Mouse (Mus musculus): ENCODE results near the gene D330045A20Rik.
"Not testable (repeated sequence)": the region's sequence is repeated elsewhere in the genome, so short reads cannot be mapped to it uniquely, and the experiment has no call there.

Gene D330045A20Rik

DNA sequence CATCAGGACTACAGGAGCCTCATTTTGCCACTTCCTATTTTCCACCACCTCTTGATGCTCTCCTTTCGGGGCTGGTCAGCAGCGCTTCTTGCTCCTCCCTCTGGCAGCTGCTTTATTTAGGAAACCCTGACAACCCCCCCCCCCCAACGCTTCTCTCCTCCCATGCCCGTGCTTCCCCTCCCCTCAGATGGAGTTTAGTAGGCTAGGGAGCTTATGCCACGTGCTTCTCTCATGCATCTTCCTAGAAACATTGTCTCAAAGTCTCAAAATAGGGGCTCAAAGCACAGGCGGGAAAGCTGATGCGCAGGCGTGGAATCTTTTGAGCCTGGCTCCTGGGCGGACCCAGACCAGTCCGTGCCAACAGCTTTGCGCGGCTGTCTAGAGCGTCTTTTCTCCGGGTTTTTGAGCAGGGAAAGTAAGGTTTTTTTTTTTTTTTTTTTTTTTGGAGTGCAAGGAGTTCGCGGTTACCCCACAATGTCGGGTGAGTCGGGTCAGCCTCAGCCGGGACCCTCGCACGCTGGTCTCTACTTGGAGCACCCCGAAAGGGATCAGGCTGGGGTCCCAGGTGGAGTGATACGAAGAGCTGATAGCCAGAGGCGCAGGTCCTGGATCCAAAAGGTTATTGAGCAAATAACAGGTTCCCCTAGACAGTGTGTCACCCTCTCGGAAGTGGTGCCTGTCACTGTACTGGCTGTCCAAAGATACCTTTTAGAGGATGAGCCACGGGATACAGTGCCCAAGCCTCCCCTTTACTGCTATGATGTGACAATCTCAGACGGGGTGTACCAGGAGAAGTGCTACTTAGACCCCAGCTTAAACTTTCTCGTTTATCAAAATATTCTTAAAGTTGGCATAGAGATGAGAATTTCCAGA is at the start of gene D330045A20Rik:
TSS of gene D330045A20Rik (plus strand) at position 346 of the 873 bp plus-strand sequence.
- DNase-seq: peak; percentile 7 to 27

- DNase-seq: no peak
These were observed 47.6 kb upstream of the D330045A20Rik start for GRCm38 (mm10) chrX:139432550-139432949.

DNA sequence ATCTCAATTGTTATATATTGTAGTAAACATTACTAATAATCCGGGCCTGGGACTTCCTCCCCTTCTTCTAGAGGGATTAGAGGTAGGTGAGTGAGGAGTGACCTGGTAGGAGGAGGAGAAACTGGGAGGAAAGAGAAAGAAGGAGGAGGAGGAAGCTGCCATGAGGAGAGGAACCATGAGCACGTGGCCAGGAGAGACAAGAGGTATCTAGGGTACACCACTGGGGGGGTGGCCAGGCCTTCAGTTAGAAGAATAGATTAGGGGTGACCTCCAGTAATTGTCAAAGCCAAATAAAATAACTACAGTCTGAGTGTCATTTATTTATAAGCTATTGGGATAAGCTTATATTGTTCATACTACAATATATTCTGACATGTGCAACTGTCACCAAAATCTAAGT is 45.0 kb upstream of the D330045A20Rik start:
- no peak for DNase-seq

DNA sequence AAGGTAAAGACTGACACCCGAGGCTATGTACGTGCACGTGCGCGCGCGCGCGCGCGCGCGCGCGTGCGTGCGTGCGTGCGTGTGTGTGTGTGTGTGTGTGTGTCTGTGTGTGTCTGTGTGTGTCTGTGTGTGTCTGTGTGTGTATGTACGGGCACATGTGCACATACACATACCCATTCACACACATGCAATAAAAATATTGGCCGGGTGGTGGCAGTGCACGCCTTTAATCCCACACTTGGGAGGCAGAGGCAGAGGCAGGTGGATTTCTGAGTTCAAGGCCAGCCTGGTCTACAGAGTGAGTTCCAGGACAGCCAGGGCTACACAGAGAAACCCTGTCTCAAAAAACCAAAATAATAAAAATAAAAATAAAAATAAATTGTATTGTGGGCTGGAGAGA is 39.1 kb upstream of the D330045A20Rik start:
- DNase-seq: not testable (repeated sequence)

DNA sequence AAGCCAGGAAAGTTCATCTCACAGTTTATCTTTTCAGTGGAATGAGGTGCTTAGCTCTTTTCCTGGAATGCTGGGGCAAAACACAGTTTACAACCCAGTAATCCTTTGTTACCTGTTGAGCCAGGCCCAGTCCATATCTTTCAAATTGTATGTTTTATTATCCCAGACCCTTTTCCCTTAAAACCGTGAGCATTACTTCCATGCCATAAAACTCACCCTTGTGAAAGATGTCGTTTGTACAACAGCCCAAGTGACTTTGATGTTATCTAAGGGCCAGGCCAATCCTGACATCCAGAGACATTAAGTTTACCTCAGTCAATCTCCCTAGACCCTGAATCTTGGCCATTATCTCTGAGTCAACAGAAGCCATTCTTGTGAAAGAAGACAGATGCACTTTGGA is 23.4 kb upstream of the D330045A20Rik start:
- no peak for DNase-seq

DNA sequence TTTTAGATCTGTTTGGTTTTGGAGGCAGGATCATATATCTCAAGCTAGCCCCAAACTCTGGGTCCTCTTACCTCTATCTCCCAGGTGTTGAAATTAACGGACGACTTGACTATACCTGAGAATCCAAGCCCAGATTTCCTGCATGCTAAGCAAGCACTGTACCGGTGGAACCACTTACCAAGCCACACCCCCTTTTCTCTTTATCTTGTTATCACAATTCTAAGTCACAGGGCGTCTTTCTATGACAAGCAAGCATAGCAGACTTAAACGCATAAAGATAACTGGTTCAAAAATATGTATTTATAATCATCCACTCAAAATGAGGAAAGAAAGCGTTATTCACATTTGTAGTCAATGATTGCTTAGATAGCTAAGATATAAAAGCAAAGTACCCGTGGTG is 1.9 kb downstream of the D330045A20Rik start:
- DNase-seq: no peak

- DNase-seq: no peak
These were observed 4.8 kb downstream of the D330045A20Rik start for GRCm38 (mm10) chrX:139484974-139485373.

DNA sequence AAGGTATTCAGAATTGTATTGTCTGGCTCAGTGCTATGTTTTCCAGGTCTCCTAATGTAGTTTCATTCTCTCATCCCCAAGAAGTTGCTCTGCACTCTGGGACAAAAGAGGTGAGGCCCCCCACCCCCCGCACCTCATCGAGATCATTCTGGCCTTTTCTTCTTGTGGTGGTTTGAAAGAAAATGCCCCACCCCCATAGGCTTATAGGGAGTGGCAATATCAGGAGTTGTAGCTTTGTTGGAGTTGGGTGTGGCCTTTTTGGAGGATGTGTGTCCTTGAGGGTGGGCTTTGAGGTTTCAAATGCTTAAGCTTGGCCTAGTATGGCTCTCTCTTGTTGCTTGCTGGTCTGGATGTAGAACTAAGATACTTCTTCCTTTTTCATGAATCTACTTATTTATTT is 36.0 kb downstream of the D330045A20Rik start:
- DNase-seq: no peak

DNA sequence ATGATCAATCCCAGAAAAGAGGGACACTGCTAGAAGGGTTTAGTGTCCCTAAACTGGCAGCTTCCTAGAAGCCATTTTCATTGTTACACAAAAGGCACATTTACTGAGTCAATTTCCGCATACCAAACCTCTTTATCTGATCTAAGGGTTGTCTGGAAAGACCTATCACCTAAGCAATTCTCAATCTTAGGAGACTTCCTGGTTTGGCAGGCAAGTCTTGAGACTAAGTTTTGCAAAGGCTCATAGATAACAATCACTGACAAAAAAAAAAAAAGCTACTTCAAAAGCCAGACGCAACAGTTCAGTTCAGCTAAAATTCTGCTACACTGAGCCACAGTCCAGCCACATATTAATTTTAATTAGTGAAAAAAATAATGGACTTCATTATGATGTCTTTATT is 39.1 kb downstream of the D330045A20Rik start:
- no peak for DNase-seq

GRCm38 (mm10) chrX:139524303-139525091 is 44.3 kb downstream of the D330045A20Rik start:
- no peak for DNase-seq

DNA sequence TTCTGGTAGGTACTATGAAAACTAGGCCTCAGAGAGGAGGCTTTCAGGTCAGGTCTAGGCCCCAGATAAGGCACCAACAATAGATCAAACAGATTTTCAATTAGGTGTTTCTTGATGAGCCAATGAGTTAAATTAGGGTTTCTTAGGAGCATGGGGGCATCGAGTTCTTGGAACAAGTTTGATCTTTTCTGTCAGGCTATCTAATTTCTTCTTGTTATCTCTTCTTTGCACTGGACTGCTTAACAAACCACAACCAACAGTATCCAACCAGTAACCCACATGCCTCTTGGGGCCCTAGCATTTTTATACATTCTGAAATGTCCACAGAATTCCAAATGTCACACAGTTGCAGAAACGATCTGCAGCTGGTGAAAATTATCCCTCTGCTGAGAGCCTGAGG is 45.6 kb downstream of the D330045A20Rik start:
- DNase-seq: no peak

DNA sequence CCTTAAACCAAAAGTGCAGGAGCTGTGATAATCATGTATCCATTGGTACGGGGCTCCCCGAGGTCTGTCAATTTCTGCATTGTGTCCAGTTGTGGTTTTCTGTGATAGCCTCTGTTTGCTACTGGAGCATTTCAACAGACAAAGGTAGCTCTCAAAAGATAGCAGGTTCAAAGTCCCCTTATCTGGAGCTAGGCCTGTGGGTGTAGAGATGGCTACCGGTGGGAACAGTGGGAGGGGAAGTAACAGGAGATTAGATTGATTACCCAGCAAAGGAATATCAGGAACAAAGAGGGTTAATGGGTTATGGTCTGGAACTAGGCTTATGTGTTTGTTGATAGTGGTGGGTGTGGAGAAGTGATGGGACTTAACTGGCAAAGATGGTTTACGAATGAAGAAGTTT is 46.8 kb downstream of the D330045A20Rik start:
- DNase-seq: no peak

DNA sequence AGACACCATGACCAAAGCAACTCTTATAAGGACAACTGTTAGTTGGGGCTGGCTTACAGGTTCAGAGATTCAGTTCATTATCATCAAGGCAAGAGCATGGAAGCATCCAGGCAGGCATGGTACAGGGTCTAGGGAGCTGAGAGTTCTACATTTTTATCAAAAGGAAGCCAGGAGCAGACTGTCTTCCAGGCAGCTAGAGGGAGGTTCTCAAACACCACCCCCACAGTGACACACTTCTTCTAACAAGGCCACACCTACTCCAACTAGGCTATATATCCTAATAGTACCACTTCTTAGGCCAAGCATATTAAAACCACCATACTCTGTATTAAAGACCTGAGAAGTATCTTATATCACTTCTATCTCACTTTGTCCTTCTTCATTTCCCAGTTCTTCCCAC is 49.5 kb downstream of the D330045A20Rik start:
- DNase-seq: no peak

DNA sequence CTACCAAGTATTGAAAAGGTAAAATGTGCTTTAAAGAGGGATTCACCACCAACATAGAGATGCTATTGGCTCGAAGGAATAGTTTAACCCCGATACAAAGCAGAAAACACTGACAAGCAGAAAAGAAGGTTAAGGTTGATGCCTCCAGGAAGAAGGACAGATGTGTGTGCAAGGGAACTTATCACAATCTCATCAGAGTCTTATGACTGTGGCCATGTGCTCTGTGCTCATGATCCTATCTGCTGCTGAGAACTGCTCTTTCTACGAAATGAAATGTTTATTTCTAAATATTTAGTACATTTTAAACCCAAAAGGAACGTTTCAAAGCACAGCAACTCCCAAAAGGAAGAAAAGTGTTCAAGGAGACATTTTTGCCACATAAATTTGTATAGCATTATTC is 52.1 kb downstream of the D330045A20Rik start:
- no peak for DNase-seq

- DNase-seq: no peak
These were observed 57.7 kb downstream of the D330045A20Rik start for GRCm38 (mm10) chrX:139537641-139538397.

DNA sequence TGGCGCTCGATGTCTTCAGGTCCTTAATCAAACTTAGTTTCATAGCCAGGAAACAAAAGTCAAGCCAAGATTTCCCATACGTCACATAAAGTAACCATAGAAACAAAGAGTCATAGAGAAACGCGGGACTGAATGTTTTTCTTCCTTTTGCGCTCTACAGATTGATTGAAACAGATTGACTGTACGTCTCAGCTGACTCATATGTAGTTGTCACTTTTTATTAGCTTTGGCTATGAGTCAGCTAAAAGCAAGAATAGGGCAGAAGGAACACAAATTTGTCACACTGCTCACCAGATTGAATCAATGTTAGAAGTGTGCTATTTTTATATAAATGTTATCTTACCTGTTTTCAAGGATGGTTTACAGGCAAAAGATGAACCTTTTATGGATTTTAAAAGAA is 63.6 kb downstream of the D330045A20Rik start:
- no peak for DNase-seq

DNA sequence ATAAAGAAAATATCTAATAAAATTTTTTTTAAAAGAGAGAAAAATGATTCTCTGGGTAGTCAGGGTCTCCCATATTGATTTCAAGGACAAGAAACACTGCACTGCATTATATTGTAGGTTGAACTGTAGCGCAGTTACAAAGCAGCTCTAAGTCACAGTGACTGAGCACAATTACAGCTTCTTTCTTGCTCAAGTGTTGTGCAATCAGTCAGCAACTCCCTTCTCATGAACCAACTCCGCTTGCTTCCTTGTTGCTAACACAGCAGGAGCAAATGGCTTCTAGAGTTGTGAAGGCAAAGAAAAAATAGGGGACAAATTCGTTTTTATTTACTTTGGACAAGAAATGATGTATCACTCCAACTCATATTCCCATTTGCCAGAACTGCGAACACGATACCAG is 70.3 kb downstream of the D330045A20Rik start:
- no peak for DNase-seq

DNA sequence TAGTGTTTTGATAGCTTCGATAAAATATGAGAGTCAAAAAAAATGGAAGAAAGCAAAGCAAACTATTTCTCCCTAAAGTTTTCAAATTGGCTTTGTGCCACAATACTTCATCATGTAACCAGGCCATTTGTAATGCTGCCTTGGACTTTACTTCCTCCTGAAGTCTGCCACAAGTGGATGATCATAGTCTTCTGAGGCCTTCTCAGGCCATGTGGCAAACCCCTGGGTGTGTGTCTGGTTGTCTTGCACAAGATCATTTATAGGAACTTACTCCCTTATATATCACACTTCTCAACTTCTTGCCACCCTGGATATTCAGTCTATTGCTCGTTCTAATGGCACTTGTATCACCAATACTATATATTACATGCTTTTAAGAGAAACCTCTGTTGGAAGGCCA is 71.9 kb downstream of the D330045A20Rik start:
- no peak for DNase-seq

DNA sequence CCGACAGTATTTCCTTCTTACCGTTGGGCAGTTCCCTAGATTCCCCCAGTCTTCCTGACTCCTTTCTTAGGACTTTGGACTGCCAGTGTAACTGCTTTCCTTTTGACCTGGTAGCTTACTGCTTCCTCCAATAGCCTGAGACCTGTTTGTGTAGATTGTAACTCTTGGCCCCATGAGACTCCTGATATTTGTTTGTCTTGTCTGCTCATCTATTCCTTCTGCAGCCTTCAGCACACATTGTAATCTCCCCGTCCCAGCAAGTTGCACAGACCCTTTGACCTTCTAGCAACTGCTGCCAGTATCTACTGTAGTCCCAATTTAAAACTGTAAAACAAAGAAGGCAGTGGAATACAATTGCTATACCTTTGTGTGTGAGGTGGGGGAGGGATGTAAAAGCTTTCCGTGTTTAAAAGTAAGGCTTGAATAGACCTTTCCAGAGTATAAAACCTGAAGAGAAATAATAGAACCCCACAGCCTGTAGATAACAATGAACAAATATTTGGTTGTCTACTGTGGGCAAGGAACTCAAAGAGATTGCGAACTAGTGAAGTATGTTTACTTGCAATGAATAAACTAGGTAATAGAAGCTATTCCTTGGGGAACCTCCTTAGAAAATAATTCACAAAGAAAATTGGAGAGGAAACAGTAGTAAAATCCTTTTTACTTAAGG is 82.2 kb downstream of the D330045A20Rik start:
- DNase-seq: no peak

DNA sequence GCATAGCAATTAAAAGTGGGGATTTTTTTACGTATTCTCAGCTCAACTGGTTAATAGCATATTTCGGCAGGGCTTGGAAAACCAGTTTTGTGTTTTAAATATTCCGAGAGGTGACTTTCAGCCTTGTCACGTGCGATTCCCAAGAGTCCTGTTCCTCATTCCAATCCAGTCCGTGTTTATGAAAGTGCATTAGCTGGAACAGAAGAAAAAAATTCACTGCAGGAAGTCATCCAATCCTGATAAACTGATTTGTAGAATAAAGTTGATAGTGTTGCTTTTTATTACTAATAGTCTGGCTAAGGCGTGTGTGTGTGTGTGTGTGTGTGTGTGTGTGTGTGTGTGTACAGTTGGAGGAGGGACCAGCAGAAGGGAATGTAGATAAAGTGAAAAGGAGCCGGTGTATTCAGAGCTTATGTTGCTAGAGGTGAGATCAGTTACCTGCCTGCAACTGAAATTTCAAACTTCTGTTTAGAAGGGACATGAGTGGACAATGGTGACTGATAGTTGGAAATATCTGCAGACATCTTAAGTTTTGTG is 82.8 kb downstream of the D330045A20Rik start, which contains the start of gene Rnf128:
TSS of gene Rnf128 (plus strand) at position 392 of the 537 bp plus-strand sequence.
- no peak for DNase-seq

GRCm38 (mm10) chrX:139570054-139570453 is 89.9 kb downstream of the D330045A20Rik start:
- DNase-seq: no peak

GRCm38 (mm10) chrX:139578649-139579278 is 98.6 kb downstream of the D330045A20Rik start:
- DNase-seq: no peak
